Mouse (Mus musculus): Measurements from ENCODE around the gene Anapc1.
"Not testable (repeated sequence)": the region's sequence is repeated elsewhere in the genome, so short reads cannot be mapped to it uniquely, and the experiment has no call there.

Gene Anapc1

DNA sequence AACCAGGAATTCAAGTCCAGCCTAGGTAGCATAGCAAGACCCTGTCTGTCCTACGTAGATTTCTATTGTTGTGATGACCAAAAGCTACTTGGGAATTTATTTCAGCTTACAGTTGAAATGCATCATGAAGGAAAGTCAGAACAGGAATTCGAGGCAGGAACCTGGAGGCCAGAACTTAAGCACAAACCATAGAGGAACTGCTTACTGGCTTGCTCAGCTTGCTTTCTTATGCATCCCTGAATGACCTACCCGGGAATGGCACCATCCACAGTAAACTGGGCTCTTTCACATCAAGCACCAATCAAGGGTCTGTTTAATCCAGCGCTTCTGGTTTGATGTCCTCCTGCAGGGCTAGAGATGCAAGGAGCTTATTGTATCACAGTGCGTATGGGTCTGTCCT, 10.4 kb upstream of the Anapc1 start:
- DNase-seq (ENCODE audit: extremely low read depth, insufficient read length, low spot score): no peak

DNA sequence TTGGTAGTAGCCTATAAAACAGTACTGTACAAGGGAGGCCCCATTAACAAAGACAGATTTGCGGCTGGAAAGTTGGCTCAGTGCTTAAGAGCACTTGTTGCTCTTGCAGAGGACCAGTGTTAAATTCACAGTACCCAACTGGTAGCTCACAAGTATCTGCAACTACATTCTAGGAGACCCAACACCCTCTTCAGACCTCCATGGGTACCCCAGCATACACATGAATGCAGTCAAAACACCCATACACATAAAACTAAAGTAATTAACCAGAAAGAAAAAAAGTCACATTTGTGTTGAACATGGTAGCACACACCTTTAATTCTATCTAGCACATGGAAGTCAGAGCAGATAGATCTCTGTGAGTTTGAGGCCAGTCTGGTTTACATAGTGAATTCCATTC, 9.9 kb upstream of the Anapc1 start:
- DNase-seq (ENCODE audit: extremely low read depth, insufficient read length, low spot score): no peak

DNA sequence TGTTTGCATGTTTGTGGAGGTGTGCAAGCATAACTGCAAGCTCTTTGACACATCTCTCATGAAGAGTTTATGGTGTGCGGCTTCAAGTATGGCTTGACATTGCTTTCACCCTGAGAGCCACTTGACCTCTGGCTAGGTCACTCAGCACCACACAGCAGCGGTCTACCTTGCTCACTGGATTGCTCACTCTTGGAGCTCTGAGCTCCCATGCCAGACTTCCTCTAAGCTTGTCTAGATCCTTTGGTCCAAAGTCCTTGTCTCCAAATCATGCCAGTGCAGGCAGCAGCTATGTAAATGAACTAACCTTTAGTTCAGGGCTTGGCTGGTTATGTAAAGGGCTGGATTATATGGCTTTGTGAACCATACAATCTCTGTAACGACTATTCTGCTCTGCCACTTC, 9.2 kb upstream of the Anapc1 start:
- DNase-seq (ENCODE audit: extremely low read depth, insufficient read length, low spot score): no peak

DNA sequence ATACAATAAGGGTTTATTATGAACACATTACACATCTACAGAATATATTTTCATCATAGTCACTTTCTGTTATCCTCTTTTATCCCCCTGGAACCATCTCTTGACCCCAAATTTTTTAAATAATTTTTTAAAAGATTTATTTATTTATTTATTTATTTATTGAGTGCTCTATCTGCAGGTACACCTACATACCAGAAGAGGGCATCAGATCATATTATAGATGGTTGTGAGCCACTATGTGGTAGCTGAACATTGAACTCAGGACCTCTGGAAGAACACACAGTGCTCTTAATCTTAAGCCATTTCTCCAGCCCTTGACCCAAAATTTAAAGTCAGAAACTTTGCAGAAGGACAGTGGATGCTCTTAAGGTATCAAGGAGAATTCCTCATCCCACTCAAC, 7.4 kb upstream of the Anapc1 start:
- DNase-seq (ENCODE audit: extremely low read depth, insufficient read length, low spot score): no peak

DNA sequence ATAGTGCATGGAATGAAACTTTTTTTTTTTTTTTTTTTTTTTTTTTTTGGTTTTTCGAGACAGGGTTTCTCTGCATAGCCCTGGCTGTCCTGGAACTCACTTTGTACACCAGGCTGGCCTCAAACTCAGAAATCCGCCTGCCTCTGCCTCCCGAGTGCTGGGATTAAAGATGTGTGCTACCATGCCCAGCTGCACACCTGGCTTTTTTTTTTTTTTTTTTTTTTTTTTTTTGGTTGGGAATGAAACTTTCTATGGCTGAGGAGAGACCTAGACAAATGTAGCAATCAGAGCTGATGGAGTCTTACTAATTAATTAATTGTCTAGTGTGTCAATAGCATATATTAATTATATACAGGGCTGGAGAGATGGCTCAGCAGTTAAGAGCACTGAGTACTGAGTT, 6.6 kb upstream of the Anapc1 start:
- not testable (repeated sequence) for DNase-seq (ENCODE audit: extremely low read depth, insufficient read length, low spot score)

DNA sequence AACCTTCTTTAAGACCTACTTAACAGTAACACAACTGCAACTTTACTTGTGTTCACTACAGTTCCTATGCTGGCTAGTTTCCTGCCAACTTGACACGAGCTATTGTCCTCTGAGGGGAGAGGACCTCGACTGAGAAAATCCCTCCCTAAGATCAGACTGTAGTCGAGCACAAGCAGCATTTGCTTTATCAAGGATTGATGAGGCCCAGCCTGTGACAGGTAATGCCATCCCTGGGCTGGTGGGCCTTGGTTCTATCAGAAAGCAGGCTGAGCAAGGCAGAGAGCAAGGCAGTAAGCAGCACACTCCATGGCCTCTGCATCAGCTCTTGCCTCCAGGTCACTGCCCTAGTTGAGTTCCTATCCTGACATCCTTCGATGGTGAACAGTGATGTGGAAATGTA, 6.0 kb upstream of the Anapc1 start:
- DNase-seq (ENCODE audit: extremely low read depth, insufficient read length, low spot score): no peak

DNA sequence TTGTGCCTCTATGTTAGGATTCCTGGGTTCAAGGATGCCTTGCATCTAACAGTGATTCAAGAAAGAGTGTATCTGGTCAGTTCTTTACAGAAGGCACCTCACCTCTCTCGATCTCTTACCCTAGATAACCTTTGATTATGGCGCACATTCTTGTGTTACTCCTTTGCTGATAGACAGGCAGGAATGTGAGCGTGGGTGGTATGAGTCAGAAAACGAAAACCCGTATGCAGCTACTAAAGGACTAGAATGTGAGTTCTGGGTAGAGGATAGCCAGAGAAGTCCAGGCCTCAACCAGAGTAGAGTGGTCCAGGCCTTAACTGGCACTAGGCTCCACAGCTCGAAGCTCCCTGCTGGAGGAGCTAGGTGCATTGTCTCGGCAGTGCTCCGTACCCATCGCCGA, 5.6 kb upstream of the Anapc1 start:
- DNase-seq (ENCODE audit: extremely low read depth, insufficient read length, low spot score): no peak

DNA sequence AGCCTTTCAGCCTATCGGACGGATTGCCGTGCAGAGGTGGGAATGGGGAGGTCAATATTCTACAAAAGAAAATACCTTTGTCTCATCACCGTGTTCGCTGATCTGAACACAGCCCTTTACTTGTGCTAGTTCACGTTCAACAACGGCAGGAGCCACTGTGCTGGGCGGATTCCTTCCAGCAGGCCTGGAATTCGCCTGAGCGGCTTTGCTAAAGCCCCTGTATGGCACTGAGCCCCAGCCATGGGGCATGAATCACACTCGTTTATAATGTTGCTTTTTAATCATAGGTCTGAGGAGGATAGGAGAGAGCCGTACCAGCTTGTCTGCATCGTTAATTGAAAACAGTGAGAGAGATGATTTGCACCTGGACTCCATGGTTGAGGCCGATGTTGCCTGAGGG, 5.1 kb upstream of the Anapc1 start:
- no peak for DNase-seq (ENCODE audit: extremely low read depth, insufficient read length, low spot score)

DNA sequence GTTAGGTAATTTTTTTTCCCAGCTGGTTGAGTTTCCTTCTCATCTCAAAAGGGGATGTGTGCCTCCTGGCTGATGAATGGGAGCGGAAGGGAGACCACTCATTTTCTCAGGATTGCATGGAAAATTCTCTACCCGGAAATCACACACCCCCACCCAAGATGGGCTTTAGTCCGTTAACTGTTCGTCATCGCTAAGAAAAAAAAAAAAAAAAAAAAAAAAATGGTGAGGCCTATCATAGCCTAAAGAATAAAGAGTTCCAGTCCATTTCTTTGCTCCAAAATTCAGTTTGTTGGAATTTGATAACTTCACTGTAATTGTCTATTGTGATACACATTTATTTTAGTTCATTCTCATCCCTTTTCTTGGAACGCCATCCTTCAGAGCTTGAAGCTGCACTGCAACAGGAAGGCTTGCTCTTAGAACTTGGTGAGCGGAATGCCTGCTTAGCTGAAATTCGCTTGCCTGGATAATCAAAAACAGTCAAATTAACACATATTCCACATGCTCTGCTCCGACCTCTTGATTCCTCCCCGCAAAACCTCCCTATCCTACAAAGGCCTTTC, 448 bp upstream of the Anapc1 start:
- peak; percentile 24 for DNase-seq (ENCODE audit: extremely low read depth, insufficient read length, low spot score)

DNA sequence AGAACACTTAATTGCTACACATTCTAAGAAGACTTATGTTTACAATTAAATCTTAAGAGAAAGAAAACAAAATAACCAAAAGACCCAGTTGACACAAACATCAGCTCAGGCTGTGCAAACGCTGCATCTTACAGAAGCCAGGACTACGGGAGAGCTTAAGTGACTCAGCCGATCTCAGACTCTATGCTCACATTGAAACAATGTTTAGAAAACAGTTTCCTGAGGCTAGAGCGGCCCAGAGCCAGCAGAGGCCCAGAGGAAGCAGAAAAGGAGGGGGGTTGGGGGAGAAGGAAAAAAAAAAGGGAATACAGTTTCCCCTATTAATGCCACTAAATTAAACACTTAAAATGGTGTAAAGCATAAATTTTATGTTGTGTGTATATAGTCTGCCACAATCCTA, 6.5 kb downstream of the Anapc1 start:
- DNase-seq (ENCODE audit: extremely low read depth, insufficient read length, low spot score): no peak

DNA sequence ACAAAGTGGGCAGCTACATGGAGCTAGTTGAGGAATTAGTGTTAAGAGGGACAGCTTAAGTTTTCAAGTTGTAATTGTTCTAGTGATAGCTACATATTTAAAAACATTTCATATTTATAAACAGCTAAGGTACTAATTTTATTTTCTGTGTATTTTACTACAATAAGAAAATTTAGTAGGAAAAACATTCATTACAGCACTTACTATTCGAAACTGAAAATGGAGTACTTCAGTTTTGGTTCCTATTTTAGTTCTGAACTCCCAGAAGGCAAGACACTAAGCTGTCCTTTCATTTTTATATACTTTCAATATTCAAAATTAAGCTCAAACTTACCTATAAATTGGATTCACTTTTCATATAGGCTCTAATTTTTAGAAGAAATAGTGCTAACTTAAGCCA, 66.6 kb downstream of the Anapc1 start:
- no peak for DNase-seq (ENCODE audit: extremely low read depth, insufficient read length, low spot score)

DNA sequence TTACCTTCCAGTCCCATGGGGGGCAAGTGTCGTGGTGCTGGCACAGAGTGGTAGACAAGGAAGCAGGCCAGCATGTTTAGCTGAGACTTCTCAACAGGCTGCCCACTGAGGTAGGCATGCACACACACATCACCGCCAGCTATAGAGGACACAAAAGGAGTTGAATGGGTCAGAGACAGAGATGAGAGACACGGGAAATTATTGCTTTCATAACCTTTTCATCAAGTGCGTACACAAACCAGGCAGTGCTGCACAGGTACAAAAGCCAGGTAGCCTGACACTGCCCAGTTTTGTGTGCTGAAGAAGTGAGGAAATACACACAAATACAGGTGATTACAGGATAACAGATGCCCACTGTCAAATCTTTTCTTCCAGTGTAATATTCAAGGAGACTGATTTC, 71.8 kb downstream of the Anapc1 start:
- DNase-seq (ENCODE audit: extremely low read depth, insufficient read length, low spot score): no peak

DNA sequence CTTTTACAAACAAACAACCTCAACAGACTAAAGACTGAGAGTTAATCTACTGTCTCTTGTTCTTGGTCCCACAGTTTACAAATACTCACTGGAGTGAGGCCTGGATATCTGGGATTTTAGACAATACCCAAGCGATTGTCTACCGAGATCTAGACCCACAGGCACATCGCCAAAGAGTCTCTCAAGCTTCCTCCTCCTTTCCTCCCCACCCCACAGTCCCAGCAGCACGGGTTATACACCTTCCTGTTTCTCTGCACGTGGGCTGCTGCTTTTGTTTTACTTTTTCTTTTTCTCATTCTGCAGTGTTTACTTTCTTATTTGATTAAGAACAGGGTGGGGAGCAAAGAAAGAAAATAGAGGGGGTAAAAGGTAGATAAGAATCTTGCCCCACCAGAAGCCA, 73.8 kb downstream of the Anapc1 start:
- DNase-seq (ENCODE audit: extremely low read depth, insufficient read length, low spot score): no peak

DNA sequence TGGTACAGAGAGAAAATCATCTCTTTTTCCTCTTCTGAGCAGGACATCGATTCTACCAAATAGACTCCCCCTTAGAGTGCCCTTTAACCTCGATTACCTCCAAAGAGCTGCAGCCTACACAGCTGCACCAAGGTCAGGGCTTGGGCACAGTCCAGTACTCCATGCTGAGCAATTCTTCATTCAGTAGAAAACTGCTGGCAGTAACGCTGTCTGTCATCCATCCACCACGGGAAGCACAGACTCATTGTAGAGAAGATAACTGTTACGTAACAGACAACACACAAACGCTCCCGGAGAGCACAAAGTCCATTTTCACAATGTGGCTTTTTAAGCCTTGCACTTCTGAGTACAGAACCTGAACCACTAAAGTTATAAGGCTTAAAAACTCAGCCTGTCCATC, 74.9 kb downstream of the Anapc1 start:
- DNase-seq (ENCODE audit: extremely low read depth, insufficient read length, low spot score): no peak

DNA sequence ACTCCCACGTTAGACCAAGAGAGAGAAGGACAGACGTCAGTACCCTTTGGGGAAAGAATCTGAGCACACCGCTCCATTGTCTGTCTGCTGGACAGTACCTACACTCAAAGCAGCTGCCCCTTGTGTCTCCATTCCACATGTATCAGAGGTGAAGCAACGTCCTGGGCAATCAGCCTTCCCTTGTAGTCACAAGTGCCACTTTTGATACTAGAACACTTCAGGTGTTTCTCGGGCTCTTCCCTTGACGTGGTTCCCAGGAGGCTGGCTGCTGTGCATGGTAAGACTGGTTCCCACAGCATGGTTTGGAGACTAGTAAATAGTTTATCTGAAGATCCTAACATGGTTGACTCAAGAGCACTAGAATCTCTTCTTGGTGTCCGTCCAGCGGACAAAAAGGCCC, 76.0 kb downstream of the Anapc1 start:
- no peak for DNase-seq (ENCODE audit: extremely low read depth, insufficient read length, low spot score)

DNA sequence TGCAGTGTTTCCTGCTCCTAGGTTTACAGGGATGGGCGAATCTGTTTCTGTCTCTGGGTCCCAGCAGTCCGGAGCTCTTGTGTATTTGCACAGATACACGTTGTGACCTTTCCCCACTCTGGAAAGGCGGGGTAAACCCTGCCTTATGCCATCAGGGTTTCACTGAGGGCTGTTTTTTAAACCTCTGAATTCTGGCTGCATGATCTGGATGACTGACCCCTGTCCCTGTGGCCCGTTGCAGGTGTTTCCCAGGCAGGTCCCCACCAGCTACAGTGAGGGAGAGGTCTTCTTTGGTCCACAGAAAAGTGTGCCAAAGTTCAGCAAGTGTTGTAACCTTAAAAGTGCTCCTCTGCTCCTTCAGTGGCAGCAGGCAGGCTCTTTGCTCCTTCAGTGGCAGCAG, 77.9 kb downstream of the Anapc1 start:
- no peak for DNase-seq (ENCODE audit: extremely low read depth, insufficient read length, low spot score)

DNA sequence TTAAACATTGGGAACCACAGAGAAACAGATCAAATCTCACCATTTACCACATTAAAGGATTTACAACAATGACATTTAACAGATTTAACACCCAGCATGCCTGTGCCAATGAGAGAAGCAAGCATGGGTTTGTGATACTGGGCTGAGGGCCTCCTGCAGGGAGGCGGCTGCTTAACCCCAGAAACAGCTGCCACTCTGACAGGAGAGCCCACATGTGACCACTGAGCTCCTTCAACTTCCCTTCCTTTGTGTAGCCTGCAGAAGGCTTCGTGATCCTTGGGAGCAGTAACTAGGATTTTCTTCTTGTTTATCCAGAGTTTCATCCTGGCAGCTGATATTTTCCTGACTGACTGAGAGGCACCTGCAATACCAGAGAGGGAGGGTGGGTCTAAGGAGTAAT, 85.7 kb downstream of the Anapc1 start:
- DNase-seq (ENCODE audit: extremely low read depth, insufficient read length, low spot score): no peak

DNA sequence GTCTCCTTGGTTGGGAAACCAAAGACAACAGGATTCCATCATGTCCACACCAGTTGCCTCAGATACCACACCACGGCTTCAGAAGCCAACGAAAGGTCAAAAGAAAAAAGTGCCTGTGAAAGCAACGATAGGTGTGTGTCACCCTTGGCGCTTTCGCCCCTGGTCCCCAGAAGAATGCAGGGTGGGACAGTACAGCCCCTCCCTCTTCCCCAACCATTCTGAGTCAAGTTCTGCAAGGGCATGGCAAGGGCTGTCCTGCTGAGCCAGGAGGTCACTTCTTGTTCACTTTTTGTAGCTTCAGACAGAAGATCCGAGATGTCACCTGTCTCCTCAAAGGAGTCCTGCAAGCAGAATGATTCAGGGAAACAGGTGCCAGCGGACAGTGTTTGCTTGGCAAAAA, 94.9 kb downstream of the Anapc1 start:
- DNase-seq (ENCODE audit: extremely low read depth, insufficient read length, low spot score): no peak

DNA sequence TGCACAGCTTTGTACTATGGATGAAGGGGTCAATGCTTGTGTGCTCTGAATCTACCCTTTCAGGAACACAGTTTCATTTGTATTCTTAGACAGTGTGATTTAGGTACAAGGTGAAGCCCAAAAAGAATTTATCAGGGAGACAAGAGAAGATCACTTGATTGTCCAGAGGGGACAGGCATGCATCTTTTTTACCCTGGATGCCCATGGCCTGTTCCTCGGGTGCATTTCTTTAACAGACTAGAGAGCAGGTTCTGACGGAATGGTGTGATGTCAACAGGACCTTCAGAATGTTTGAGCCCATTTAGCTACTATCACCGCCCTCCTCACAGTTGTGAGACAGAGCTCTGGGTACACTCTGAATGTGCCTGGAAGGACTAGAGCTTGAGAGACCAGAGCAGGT, 96.3 kb downstream of the Anapc1 start, which contains the start of gene Spdye4c:
Gene Spdye4c (plus strand): TSS at position 301 of the 400 bp plus-strand sequence.
- no peak for DNase-seq (ENCODE audit: extremely low read depth, insufficient read length, low spot score)

DNA sequence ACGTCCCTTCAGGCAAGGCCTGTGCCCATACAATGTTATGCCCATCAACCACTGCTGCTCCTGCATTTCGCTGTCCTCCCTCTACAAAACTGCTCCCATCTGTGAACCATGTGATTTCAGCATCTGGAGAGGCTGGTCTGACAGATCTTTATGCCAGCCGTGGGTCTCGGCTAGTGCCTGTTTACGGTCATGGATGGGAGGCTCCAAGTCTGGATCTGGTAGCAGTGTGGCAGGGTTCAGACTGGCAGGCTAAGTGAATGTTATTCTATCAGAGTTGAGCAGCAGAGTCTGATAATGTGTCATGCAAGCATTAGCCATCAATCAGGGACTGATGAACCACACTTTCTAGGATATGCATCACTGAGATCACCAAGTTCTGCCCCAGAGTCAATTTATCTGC, 104.3 kb downstream of the Anapc1 start:
- no peak for DNase-seq (ENCODE audit: extremely low read depth, insufficient read length, low spot score)

DNA sequence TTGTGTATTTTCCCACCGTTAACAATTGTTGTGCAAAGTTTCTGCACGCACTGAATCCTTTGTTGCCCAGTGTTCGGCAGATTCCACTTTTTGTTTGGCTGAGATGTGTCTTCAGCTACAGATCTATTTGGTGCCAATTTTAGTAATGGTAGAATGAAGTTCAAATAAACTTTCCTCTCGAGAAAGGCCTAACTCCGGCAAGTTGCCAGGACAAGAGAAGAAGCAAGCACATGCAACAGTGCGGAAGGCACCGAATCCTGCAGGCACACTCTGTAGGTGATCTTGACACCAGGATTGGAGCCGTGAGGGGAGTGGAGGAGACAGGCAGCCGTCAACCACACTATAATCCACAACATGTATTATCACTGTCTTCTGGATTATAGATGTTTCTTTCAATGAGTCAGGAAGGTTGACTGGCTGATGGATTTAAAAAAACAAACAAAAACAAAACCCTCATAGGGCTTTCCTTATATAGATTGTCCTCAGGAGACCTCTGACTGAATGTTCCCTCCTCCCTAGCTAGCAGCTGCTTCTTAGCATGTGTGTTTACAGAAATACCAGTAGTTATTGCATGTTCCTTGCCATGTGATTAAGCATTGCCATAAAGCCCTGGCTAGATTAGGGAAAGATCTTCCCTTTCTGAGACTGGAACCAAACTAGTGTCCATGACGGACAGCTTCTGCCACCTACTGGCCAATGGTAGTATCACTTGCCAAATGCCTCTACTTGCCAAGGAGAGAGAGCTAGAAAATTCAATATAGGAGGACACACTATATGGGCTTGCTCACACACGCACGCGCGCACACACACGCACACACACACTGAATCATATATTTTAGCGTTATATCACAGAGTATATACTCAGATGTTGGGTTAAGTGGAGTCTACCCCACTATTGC, 114.2 kb downstream of the Anapc1 start:
- peak; percentile 49 for DNase-seq (ENCODE audit: extremely low read depth, insufficient read length, low spot score)

DNA sequence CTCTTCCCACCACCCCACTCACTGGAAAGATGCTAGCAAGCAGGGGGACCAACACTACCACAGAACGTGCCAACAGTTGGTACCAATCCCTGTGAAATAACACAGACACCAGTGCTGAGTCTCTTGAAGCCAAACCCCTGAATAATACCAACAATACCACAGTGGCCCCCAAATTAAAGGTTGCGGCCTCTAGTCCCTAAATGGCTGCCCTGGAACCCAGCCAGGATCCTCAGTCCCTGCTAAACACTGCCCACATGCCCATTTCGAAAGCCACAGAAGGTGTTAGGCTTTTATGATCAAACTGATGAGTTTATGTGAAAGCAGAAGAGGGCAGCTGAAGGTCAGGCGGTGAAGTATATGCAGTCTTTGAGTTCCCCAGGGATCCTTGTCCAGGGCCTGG, 116.2 kb downstream of the Anapc1 start:
- DNase-seq (ENCODE audit: extremely low read depth, insufficient read length, low spot score): no peak
